Mouse (Mus musculus): ENCODE measurements around the gene Slc38a2. TPM values are rescaled to one million over a fixed set of nuclear protein-coding genes. Genes with fewer than 3 reads are reported as not detected.

The Slc38a2 gene
- polyA plus RNA-seq, 1 experiment, result 5.6 TPM

DNA sequence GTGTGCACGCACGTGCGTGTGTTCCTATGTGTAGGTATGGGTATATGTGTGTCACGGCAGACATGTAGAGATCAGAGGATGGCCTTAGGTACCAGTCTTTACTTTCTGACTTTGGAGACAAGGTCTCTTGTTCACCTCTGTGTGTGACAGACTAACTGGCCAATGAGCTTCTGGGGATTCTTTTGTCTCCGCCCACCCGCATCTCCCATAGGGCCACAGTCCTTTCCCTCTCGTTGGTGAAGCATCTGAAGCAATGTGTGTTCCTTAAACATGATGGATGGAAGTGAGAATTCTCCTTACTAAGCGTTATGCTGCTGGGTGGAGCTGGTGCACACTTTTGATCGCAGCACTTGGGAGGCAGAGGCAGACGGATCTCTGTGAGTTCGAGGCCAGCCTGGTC lies 24.5 kb downstream of the Slc38a2 start:
- Histone ChIP-seq H3K4me1 (peaks cover 17% of the 10 kb centered on the region), H3K9me3 (no peaks in the 10 kb centered on the region), H3K4me3 (replicated peaks) (no peak overlapping the region), H3K36me3 (replicated peaks; ENCODE audit: low read length) (no peaks in the 10 kb centered on the region), H3K27me3 (replicated peaks) (peaks cover 44% of the 10 kb centered on the region)
- TF ChIP-seq FLI1 (IDR thresholded peaks at IDR 0.05; ENCODE audit: low read length) (no peak), GATA1 (IDR thresholded peaks at IDR 0.05; ENCODE audit: borderline replicate concordance, low read length) (no peak)

GRCm38 (mm10) chr15:96674089-96674488 lies 25.4 kb downstream of the Slc38a2 start:
- no peak for TF ChIP-seq GATA1 (IDR thresholded peaks at IDR 0.05; ENCODE audit: borderline replicate concordance, low read length)
- no peak for TF ChIP-seq FLI1 (IDR thresholded peaks at IDR 0.05; ENCODE audit: low read length)
- Histone ChIP-seq H3K27me3 (replicated peaks) (peaks cover 36% of the 10 kb centered on the region), H3K9me3 (no peaks in the 10 kb centered on the region), H3K4me1 (peaks cover 17% of the 10 kb centered on the region), H3K36me3 (replicated peaks; ENCODE audit: low read length) (no peaks in the 10 kb centered on the region), H3K4me3 (replicated peaks) (no peak overlapping the region)

DNA sequence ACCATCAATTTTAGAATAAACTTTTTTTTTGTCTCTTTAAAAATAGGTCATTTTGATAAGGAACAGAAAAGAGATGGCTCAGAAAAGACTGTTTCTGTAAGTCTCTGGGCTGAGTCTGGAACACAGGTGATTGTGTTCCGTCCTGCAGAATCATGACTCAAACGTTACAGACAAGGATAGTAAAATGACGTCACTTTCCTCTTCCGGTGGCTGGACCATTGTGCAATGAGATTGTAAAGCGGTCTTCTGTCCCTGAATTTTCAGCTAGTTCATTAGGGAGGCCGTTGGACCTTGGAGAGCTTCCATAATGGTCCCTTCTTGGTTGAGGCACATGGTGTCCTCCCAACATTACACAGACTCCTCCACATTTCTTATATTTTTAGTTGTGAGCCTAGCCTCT lies 29.8 kb downstream of the Slc38a2 start:
- H3K4me1 ChIP-seq, result peaks cover 26% of the 10 kb centered on the region; the same call in 1 of the 2 replicates
- TF ChIP-seq FLI1 (IDR thresholded peaks at IDR 0.05; ENCODE audit: low read length), result no peak
- no peaks in the 10 kb centered on the region for H3K36me3 ChIP-seq (replicated peaks; ENCODE audit: low read length)
- H3K9me3 ChIP-seq, result no peaks in the 10 kb centered on the region
- H3K27me3 ChIP-seq (replicated peaks), result peaks cover 27% of the 10 kb centered on the region
- no peak overlapping the region for H3K4me3 ChIP-seq (replicated peaks)

- no peaks in the 10 kb centered on the region for H3K9me3 ChIP-seq
- no peaks in the 10 kb centered on the region for H3K36me3 ChIP-seq (replicated peaks; ENCODE audit: low read length)
- H3K4me1 ChIP-seq, result peaks cover 32% of the 10 kb centered on the region
- H3K4me3 ChIP-seq (replicated peaks), result peak overlapping the region; percentile 89
- TF ChIP-seq FLI1 (IDR thresholded peaks at IDR 0.05; ENCODE audit: low read length), result no peak
- TF ChIP-seq GATA1 (IDR thresholded peaks at IDR 0.05; ENCODE audit: borderline replicate concordance, low read length), result no peak
- H3K27me3 ChIP-seq (replicated peaks), result peaks cover 11% of the 10 kb centered on the region
Measured at GRCm38 (mm10) chr15:96666663-96667062, 32.9 kb downstream of the Slc38a2 start.

DNA sequence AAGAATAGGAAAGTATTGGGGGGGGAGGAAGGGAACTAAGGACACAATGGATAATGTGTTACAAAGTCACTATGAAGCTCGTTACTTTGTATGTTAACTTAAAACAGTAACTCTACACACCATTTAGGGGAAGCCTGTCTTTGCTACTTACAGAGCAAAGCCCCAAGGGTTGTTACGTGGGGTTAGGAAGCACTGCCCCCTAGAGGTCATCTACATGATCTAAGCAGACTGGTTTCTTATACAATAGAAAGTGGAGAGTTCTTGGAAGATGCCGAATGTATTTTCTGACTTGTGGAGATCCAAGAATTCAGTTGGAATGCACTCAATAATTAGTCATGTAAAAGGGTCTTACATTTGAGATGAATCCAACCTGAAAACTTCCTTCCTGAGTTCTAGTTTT lies 33.6 kb downstream of the Slc38a2 start:
- Histone ChIP-seq H3K4me1 (peaks cover 32% of the 10 kb centered on the region), H3K36me3 (replicated peaks; ENCODE audit: low read length) (no peaks in the 10 kb centered on the region), H3K4me3 (replicated peaks) (peak overlapping the region; percentile 89), H3K9me3 (no peaks in the 10 kb centered on the region), H3K27me3 (replicated peaks) (peaks cover 11% of the 10 kb centered on the region)
- TF ChIP-seq GATA1 (IDR thresholded peaks at IDR 0.05; ENCODE audit: borderline replicate concordance, low read length) (no peak), FLI1 (IDR thresholded peaks at IDR 0.05; ENCODE audit: low read length) (no peak)

DNA sequence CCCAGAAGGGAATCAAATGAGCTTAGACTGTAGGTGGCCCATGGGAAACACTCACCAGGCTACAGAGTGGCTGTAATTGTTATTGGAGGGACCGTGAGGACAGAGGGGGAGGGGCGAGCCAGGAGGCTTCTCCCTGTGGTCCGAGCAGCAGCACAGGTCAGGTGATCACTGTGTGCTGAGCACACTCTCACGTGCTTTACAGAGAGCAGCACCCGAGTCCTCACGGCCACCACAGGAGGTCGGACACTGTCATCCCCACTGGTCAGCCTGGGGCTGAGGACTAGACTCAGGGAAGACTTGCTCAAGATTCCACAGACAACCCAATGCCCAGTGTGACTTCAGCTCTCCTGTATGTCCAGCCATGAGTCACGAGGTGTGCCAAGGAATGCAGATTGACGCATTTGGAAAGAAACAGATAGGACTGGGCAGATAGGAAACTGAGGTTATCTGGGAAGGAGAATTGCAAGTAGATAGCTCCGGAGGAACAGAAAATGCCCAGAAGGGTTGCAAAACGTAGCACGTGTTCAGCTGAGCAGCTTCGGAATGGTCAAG lies 38.9 kb downstream of the Slc38a2 start:
- H3K9me3 ChIP-seq, result no peaks in the 10 kb centered on the region
- no peak overlapping the region for H3K4me3 ChIP-seq (replicated peaks)
- H3K4me1 ChIP-seq, result peaks cover 44% of the 10 kb centered on the region
- no peak for TF ChIP-seq FLI1 (IDR thresholded peaks at IDR 0.05; ENCODE audit: low read length)
- TF ChIP-seq GATA1 (IDR thresholded peaks at IDR 0.05; ENCODE audit: borderline replicate concordance, low read length), result no peak
- no peaks in the 10 kb centered on the region for H3K36me3 ChIP-seq (replicated peaks; ENCODE audit: low read length)
- no peaks in the 10 kb centered on the region for H3K27me3 ChIP-seq (replicated peaks)

GRCm38 (mm10) chr15:96658275-96658602 lies 41.3 kb downstream of the Slc38a2 start:
- no peak for TF ChIP-seq FLI1 (IDR thresholded peaks at IDR 0.05; ENCODE audit: low read length)
- no peaks in the 10 kb centered on the region for H3K36me3 ChIP-seq (replicated peaks; ENCODE audit: low read length)
- H3K4me3 ChIP-seq (replicated peaks), result no peak overlapping the region
- no peaks in the 10 kb centered on the region for H3K9me3 ChIP-seq
- peaks cover 59% of the 10 kb centered on the region for H3K4me1 ChIP-seq
- no peaks in the 10 kb centered on the region for H3K27me3 ChIP-seq (replicated peaks)

GRCm38 (mm10) chr15:96657576-96658274 lies 41.8 kb downstream of the Slc38a2 start:
- Histone ChIP-seq H3K36me3 (replicated peaks; ENCODE audit: low read length) (no peaks in the 10 kb centered on the region), H3K4me3 (replicated peaks) (no peak overlapping the region), H3K27me3 (replicated peaks) (no peaks in the 10 kb centered on the region), H3K4me1 (peaks cover 64% of the 10 kb centered on the region), H3K9me3 (no peaks in the 10 kb centered on the region)
- no peak for TF ChIP-seq GATA1 (IDR thresholded peaks at IDR 0.05; ENCODE audit: borderline replicate concordance, low read length)
- no peak for TF ChIP-seq FLI1 (IDR thresholded peaks at IDR 0.05; ENCODE audit: low read length)

DNA sequence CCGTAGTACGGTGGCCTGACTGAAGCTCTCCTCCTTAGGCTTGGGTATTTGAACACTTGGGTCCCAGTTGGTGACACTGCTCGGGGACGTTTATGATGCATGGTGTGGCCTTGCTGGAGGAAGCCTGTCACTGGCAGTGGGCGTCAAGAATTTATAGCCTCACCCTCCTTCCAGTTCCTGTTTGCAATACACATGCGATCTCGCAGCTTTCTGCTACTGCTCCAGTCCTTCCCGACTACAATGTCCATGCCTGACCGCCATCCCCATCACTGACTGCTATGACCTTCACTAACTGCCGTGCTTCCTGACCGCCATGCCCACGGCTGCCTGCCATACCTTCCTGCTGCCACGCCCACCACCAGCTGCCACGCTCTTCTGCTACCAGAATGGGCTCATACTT lies 44.0 kb downstream of the Slc38a2 start:
- Histone ChIP-seq H3K4me1 (peaks cover 51% of the 10 kb centered on the region), H3K27me3 (replicated peaks) (no peaks in the 10 kb centered on the region), H3K9me3 (no peaks in the 10 kb centered on the region), H3K36me3 (replicated peaks; ENCODE audit: low read length) (no peaks in the 10 kb centered on the region), H3K4me3 (replicated peaks) (peak overlapping the region; percentile 89)
- TF ChIP-seq GATA1 (IDR thresholded peaks at IDR 0.05; ENCODE audit: borderline replicate concordance, low read length) (no peak), FLI1 (IDR thresholded peaks at IDR 0.05; ENCODE audit: low read length) (no peak)

GRCm38 (mm10) chr15:96654714-96655113 lies 44.8 kb downstream of the Slc38a2 start:
- Histone ChIP-seq H3K4me3 (replicated peaks) (peak overlapping the region; percentile 89), H3K9me3 (no peaks in the 10 kb centered on the region), H3K36me3 (replicated peaks; ENCODE audit: low read length) (no peaks in the 10 kb centered on the region), H3K4me1 (peaks cover 54% of the 10 kb centered on the region), H3K27me3 (replicated peaks) (no peaks in the 10 kb centered on the region)
- no peak for TF ChIP-seq FLI1 (IDR thresholded peaks at IDR 0.05; ENCODE audit: low read length)
- TF ChIP-seq GATA1 (IDR thresholded peaks at IDR 0.05; ENCODE audit: borderline replicate concordance, low read length), result 0 out of 3 replicates have a peak, but pooled peaks have one; percentile 47
